Mouse (Mus musculus): ENCODE measurements around the gene Tmem198.
A peak's percentile ranks its signal among the peaks of the same experiment; 100 is the strongest.

Gene Tmem198

DNA sequence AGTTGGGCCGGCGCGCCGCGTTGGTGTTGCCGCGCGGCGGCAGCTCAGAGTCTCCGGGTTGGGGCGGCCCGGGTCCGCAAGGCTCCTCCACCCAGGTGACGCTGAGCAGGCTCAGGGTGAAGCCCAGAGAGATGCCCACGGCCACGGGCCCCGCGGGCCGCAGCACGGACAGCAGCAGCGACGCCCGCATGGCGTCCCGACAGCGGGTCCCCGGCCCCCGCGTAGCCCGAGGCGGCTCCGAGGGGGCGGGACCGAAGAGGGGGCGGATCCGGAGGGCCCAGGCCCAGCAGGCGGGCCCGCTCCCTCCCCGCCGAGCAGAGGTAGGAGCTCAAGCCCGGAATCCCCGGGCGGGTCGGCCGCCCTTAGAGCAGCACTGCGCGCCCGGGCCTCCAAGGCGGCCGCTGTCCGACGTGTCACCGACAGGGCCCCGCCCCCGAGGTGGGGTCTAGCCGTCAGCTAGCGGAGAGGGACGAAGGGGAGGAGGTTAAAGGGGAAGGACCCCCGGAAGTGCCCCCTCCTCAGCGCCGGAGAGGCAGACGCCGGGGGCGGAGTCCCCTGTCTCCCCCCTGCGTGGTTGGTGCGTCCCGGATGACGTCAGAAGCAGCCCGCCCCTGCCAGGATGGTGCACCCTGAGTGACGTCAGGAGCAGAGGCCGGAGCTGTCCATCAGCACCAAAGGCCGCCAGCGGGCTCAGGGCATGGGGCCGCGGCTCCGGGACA, at the start of gene Tmem198, which contains the start of gene Chpf:
Gene Tmem198, plus strand, starts transcription at position 617 of the 719 bp plus-strand sequence.
Gene Chpf, minus strand, starts transcription at position 392 of the 719 bp plus-strand sequence.
- peak; percentile 97 for DNase-seq

DNA sequence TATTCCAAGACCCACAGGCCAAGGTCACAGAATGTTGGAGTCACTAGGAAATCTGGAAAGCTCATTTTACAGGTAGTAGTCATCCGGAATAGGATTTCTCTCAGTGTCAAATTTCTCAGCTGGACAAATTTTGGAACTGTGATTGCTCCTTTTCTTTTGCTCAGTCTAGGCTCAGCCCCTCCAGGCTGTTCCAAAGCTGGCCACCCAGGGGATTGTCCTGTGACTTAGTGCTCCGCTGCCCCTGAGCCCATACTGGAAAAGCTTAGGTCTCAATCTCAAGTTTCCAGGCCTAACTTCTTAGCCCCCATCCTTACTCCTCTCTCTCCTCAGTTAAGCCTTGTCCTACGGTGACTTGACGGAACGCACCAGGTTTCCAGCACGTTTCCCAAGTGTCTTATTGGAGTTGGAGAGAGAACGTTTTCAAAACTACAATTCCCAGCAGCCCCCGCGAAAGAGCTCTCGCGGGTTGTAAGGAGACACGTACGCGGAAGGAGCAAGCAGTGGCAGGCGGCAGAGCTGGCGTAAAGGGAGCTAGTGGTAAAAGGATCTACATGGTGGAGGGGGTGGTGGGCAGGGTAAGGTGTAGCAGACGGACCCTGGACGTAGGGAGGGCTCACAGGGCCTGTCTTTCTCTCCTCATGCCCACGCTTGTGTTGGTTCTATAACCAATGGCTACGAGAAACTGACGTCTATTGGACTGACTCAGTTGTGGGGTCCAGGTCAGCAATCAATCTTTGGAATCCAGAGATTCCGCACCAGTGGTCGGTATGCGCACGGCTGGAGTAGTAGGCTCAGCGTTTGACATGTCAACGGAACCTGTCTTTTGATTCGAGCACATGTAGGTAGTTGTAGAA, 43.6 kb upstream of the Tmem198 start, which contains the start of gene Gmppa:
Gene Gmppa, plus strand, starts transcription at position 456 of the 854 bp plus-strand sequence.
- DNase-seq = peak; percentile 81

DNA sequence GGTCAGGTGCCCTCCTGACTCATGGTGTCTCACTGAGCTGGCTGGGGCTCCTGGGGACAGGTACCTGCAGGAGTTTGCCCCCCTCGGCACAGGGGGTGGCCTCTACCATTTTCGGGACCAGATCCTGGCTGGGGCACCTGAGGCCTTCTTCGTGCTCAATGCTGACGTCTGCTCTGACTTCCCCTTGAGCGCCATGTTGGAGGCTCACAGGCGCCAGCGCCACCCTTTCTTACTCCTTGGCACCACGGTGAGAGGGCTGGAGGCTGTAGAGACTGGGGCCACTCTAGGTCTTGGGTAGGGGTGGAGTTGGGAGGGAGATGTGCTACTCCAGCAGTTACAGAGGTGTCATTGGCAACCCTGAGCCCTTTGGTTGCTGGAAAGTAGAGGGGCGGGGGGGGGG, 40.5 kb upstream of the Tmem198 start:
- DNase-seq = no peak

DNA sequence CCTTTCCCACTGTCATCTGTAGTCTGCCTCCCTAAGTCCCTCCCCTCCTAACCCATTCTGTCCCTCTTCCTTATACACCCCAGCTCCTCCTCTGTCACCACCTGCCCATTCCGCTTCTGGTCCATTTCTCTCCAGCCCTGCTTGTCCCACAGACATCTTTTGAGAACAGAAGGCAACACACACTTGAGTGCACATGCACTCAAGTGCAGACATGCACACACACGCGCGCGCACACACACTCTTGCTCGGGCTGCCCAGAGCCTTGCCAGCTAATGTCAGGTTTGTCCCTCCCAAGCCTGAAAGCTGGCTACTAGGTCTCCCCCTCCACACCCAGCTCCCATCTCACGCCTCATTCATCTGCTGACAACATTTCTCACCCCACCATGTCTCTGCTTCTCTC, 38.7 kb upstream of the Tmem198 start:
- no peak for DNase-seq

DNA sequence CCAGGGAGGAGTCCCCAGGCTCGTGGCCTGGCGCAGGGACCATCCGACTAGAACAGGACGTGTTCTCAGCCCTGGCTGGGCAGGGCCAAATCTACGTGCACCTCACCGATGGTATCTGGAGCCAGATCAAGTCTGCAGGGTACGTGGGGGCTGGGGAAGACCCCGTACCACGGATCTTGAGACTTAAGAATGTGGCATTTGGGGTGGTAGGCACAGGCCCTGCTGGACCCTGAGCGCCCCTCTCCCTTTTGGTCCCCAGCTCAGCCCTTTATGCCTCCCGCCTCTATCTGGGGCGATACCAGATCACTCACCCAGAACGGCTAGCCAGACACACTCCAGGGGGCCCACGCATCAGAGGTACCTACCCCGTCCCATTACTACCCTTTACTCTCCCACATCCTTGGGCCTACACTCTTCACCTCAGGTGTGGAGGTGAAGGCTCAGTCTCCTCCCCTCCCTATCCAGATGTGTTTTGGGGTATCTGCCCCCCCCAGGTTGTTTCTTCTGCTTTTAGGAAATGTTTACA, 37.8 kb upstream of the Tmem198 start:
- no peak for DNase-seq

DNA sequence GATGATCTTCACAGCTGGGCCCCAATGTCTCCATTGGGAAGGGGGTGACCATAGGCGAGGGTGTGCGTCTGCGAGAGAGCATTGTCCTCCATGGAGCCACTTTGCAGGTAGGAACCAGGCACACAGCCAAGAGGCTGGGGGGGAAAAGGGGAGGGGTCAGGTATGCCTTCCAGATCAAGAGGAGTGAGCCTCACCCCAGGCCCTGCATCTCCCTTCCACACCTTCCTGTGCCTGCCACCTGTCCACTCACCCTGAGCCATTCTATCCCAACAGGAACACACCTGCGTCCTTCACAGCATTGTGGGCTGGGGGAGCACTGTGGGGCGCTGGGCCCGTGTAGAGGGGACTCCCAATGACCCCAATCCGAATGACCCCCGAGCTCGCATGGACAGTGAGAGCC, 37.2 kb upstream of the Tmem198 start:
- no peak for DNase-seq

DNA sequence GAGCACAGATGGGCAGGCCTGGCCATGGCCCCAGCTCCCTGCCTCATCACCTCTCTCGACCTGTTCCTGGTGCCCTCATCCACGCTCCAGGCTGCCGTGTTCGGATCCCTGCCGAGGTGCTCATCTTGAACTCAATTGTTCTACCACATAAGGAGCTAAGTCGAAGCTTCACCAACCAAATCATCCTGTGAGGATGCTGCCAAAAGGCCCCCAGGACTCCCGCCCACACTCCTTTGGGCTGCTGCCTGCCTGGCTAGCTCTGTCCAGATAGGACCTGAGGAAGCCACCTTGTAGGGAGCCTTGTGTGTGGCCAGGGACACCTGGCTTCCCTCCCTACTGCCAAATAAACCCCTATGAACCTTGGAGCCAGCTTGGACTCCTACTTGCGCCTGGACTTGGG, 36.5 kb upstream of the Tmem198 start:
- no peak for DNase-seq

DNA sequence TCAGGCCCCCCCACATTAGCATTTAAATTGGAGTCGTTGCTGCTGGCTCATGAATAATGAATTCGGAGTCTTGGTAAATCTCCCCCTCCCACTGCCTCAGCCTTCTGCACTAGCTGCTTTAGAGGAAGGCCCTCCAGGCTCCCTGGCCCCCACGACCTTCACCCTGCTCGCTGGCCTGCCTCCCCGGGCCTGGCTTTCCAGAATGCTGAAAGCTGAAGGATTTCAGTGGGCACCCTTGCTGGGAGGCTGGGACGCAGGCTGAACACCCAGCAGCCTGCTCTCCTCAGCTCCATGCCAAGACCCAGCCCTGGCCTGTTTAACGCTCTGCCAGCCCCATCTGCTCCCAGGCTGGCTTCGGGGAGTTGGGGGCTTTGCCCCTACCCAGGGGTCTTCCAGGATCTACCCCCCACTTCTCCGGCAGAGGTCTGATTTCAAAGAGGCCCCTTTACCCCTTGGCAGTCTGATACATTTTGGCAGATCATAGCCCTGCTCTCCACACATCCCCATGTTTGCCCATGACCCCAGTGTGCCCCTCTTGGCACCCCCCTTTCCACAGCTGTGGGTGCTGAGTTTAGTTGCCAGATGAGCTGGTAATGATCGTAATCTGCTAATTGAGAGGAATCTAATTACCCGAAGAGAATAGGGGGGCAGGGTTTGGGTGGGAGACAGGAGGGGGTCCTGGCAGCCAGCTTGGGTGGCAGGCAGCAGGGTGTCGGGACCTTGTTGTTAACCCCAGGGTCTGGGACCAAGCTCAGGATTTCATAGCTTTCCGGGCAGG, 35.9 kb upstream of the Tmem198 start:
- no peak for DNase-seq

DNA sequence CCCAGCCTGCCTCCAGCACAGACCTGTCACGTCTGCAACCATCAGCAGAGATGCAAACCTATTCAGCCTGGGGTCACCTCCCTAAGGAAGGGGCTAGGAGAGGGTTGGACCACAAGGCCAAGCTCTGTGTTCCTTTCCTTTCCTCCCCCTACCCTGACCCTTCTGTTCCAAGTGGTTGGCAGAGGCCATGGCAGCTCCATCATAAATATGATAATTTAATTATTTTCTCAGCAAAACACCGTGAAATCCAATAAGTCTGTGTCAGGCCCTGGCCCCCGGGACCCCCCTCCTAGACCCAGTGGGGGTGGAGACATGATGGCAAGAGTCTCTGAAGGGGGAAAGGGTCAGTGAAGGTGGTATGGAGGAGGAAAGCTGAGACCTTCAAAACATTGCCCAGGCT, 35.1 kb upstream of the Tmem198 start:
- no peak for DNase-seq

DNA sequence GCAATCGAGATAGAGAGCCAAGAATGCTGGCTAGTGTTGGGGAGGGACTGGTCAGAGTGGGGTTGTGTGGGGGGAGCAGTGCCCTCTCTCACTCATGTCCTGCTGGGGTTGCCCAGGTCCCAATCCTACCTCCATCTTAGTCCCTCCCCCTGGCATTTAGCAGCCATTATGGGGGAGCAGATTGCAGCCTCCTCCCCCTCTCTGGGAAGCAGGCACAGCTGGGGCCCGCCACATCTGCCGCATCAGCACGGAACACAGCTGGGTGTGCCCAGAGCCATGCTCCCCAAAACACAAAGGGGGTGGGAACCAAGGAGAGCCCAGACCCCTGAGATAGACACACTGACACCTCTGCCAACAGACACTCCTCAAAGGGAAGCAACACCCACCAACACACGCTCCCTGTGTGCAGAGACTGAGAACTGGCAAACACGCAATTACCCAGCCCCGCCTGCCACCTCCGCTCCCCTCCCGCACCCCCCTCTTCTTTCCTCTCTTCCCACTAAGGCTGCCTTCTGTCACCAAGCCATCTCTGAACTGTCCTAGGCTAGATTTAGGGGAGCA, 34.1 kb upstream of the Tmem198 start:
- DNase-seq = no peak

DNA sequence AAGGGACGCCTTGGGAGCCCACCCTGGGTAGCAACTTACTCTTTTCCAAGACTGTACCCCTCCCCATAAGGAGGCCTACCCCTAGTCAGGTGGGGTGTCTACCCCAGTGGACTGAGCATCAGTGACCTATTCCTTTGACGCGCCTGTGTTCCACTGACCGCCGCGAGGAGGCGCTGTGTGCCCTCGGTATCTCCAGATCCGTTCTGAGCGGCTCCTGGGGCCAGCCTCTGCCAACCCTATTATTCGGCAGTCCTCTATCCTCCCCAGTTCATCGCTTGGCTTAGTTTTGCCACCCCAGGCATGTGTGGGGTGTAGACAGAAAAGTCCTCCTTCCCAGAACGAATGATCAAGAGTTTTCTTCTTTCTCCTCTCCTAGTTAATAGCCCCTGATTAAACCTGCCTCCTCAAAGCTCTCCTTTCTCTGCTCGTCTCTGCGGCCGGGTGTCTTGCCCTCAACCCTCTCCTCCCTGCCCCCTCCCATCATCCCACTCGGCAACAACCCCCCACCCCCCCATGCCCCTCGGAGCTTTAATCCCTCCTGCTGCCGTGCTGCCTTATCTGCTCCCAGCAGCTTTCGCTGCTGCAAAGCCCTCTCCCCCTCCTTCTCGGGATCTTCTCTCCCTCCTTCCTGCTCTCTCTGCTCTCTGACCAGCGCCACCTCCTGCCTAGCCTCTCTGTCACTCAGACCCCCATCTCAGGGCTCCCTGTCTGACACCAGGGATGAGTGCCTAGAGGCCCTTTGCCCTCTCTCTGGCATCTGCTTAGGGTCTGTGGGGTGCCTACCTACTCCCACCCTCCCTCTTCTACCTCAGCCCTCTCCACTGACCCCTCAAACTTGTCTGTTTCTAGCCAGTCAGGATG, 33.4 kb upstream of the Tmem198 start:
- peak; percentile 36 for DNase-seq

DNA sequence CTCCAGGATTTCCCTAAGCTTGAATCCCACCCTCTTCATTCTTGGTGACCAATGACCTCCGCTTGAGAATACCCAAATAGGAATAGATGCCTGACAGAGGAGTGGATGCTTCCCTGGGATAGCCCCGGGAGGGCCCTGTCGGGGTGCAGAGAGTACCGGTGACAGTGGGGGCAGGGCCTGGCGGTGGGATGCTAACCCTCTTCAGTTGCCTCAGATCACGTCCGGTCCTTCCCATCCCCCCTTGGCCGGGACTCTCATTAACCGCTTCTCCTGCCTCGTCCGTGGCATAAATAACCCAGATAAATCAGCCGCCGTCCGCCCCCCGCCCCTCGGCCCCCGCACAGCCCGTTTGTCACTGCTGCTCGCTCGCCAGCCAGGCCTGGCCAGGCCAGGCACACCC, 32.7 kb upstream of the Tmem198 start:
- no peak for DNase-seq

DNA sequence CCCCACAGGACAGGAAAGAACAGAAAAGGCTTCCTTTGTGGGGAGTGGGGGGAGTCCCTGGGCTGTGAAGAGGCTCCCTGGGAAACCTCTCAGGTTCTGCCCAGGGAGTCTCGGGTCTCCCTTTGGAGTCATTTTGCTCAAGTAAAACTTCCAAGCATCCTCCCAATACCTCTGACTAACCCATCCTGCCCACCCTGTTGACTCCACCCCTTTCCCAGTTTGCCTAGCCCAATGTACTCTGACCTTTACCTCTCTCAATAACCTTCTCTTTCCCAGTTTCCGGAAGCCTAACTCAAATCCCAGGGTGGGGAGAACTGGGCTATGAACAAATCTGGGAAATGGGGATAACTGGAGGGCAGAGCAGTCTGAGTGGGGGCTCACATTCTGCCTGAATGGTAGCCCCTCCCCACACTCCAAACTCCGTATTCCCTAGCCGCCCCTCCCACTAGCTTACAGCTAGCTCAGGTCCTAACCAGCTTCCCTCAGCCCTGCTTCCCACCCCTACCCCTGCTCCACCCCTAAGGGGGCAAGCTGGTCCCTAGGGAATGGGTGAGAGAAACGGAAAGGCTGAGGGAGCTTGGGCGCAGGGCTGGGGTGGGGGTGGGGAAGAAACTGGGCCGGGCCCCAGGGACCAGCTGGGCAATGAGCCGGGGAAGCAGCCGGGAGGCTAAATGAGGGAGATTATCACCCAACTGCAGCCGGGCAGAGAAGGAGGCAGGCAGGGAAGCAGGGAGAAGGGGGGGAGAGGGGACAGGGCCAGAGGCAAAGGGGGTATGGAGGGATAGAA, 31.9 kb upstream of the Tmem198 start:
- no peak for DNase-seq

DNA sequence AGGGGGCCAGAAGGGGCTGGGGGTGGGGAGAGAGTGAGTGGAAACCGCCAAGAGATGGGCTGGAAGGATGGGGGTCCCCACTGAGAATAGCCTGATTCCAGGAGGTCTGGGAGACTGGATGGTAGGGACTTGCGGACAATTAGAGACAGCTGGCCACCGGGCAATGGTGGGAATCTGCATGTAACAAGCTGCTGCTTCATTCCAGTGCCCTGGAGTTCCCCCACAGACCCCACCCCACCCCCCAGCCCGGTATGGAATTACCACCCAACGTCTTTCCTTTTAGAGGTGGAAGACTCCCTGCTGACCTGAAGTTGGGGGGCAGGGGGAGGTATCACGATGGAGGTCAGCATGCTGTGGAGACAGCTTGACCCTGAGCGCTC, 31.3 kb upstream of the Tmem198 start:
- no peak for DNase-seq

DNA sequence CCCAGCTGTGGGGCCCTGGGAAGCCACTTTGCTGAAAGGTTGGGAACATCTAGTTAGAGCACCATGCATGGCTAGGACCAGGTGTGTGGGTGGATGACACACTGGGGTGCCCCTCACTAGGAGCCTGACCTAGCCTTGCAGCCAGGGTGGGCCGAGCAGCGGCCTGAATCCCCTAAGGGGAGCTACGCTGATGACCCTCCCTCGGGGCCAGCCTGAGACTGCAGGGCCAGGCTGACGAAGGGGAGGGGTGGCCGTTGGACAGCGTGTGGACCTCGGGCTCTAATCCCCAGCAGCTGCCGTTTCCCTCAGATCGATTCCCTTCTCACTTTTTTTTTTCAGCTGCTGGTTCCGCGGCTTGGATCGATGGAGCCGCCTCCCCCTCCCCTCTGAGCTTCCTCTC, 30.4 kb upstream of the Tmem198 start:
- no peak for DNase-seq

DNA sequence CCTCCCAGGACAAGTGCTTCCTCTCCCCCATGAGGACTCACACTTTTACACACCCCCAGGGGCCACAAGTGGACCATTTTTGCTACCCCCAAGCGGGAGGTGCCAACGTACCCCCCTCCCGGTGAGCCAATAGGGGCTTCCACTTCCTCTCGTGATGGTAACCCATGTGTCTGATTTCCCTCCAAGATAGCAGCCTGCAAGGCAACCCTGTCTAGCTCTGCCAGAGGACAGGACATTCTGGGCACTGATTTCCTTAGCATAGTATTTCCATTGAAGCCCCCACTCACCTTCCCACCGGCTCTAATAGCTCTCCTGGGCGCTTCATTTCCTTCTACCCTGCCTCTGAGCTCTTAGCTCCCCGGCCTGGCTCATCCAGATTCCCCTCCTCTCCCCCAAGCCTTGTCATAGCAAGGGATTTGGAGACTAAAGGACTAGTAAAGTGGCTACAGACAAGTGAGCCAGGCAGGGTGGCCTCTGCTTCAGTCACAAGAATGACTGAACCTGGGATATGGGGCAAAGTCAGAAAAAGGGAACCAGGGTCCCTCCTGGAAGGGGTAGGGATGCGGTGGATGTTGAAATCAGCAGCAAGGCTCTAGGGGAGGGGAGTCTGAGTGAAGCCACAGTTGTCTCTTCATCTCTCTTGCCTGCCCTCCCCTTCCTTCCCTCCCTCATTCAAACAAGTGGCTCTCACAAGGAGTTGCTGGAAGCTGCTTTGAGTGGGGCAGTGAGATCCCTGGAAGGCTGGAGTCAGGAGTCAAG, 29.8 kb upstream of the Tmem198 start:
- no peak for DNase-seq

DNA sequence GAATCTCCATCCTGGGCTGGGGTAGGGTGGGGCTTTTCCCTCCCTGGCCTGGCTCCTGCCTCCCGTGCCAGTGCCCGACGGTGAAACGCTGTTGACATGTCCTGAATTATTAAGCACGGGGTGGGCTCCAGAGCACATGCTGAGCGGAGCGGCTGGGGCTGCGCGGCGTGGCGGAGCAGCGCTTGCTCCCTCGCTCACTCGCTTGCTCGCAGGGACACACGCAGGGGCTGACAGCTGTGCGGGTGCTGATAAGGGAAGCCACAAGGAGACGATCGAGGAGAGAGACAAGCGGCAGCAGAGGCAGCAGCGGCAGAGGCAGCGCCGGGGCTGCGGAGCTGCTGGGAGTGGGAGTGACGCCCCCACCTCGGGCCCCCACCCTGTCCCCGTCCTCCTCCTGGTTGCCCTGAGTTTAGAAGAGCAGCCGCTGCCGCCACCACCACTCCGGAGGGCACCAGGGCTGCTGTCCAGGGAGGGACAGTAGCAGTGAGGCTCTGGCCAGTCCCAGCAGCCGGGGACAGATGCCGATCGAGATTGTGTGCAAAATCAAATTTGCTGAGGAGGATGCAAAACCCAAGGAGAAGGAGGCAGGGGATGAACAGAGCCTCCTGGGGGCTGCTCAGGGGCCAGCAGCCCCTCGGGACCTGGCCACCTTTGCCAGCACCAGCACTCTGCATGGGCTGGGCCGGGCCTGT, 28.9 kb upstream of the Tmem198 start, which contains the start of gene Asic4:
Gene Asic4, plus strand, starts transcription at position 123 of the 692 bp plus-strand sequence.
- DNase-seq = no peak

DNA sequence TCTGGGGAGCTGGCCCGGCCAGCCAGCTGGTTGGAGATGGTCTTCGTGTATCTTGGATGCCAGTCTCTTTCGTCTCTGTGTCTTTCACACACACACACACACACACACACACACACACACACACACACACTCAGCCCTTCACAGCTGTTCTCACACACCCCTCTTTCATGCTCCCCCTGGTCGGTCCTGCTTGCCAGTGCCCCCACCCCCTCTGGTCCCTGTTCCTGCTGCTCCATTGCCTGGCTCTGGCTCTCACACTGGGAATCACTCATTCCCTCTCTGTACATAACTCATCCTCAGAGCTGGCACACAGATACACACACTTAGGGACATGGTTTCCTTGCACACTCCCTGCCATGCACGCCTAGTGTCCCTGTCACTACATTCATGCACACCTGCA, 27.4 kb upstream of the Tmem198 start:
- no peak for DNase-seq

DNA sequence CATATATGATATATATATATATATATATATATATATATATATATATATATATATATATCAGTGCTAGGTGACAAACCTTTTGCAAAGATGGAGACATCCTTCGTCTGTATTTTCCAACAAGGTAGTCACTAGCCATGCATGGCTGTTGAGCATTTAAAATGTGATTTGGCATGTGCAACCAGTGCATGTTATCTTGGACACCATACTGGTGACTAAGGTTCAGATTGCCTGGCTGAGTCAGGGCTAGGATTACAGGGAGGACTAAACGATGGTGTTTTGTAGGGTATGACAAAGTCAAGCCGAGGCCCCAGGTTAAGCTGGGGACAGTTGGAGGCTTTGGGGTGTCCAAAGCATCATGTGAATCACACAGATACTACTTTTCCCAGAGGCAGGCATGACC, 23.9 kb upstream of the Tmem198 start:
- no peak for DNase-seq
